Mouse (Mus musculus) neural tube, embryonic 11.5 days (tissue): ENCODE data around the gene Arhgef3. TPM values are rescaled to one million over a fixed set of nuclear protein-coding genes. Genes with fewer than 3 reads are reported as not detected.

Experiments used
- ATAC-seq: fragments of 200-750 bp; cut with Nextera tagmentation; 2 replicates; pipeline ENCODE4 v1.8.0; 2017; ENCODE audit warnings: moderate number of reproducible peaks, mild to moderate bottlenecking, moderate TSS enrichment, moderate library complexity; ENCODE audit not compliant: insufficient read depth, low FRiP score, low TSS enrichment
- DNase-seq: peaks from one replicate; pipeline ENCODE4 v3.0.0-alpha.2; 2015; ENCODE audit warnings: low spot score
- H3K27ac ChIP-seq: fragments of 300-500 bp; sonication (generic); 2 replicates; pipeline ENCODE4 v1.5.1; 2014; ENCODE audit warnings: low read depth, mild to moderate bottlenecking, low read length
- H3K27me3 ChIP-seq: fragments of 300-500 bp; sonication (generic); 2 replicates; pipeline ENCODE4 v1.6.1; 2014; ENCODE audit warnings: mild to moderate bottlenecking, low read length, mixed read lengths; ENCODE audit not compliant: control insufficient read depth, insufficient read depth
- H3K36me3 ChIP-seq: fragments of 300-500 bp; sonication (generic); 2 replicates; pipeline ENCODE4 v1.6.1; 2014; ENCODE audit warnings: mild to moderate bottlenecking, low read length, moderate library complexity, mixed read lengths; ENCODE audit not compliant: control insufficient read depth, insufficient read depth
- H3K4me1 ChIP-seq: fragments of 300-500 bp; sonication (generic); 2 replicates; pipeline ENCODE4 v1.6.1; 2014; ENCODE audit warnings: low read length, mixed read lengths; ENCODE audit not compliant: control insufficient read depth, insufficient read depth
- H3K4me2 ChIP-seq: fragments of 300-500 bp; sonication (generic); 2 replicates; pipeline ENCODE4 v1.6.1; 2014; ENCODE audit warnings: low read depth, mild to moderate bottlenecking, moderate library complexity
- H3K4me3 ChIP-seq: fragments of 300-500 bp; sonication (generic); 2 replicates; pipeline ENCODE4 v1.5.1; 2014; ENCODE audit warnings: low read depth, low read length
- H3K9ac ChIP-seq: fragments of 300-500 bp; sonication (generic); 2 replicates; pipeline ENCODE4 v1.6.1; 2014; ENCODE audit warnings: mild to moderate bottlenecking, low read length
- H3K9me3 ChIP-seq: fragments of 300-500 bp; sonication (generic); 2 replicates; pipeline ENCODE4 v1.6.1; 2016; ENCODE audit warnings: low read length; ENCODE audit not compliant: control insufficient read depth
- WGBS: fragments of 180-500 bp; shearing (Covaris S2); extraction: QIAGEN DNeasy Blood & Tissue Kit; methylation state at CpG from one replicate; pipeline ENCODE4 v1.1.7; 2014; 5-methylcytosine and 5-hydroxymethylcytosine counted together
- polyA plus RNA-seq: library from polyadenylated mRNA; unstranded; fragments of >200 nt; fragmentation: Nextera tagmentation; extraction: Ambion mirVana; gene quantifications from 2 replicates; pipeline ENCODE4 v1.2.1, GENCODE M21; 2014

Arhgef3 gene
- polyA plus RNA-seq, 1 experiment from 2014 or later, result 5.1 TPM

DNA sequence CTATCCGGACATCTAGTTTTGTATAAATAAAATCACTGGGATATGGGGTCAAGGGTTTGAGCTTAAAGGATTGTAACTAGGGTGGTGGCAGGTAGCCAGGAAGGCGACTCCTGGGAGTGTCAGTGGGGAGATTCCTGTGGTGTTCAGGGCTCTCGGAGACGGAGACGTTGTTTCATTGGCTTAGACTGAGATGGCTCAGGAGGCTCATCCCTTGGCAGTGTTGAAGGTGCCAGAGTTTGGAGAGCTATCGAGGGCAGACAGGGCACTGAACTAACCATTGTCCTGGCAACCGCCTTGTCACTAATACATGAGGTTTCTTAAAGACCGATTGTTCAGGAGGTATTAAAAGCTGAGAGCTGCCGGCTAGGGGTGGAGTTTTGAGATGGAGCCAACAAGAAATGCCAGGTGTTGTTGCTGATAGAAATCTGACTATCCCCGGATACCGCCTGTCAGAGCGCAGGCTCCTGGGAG lies 60.2 kb downstream of the Arhgef3 start:
- Histone ChIP-seq H3K9ac (no peak overlapping the region), H3K4me2 (no peak overlapping the region), H3K4me3 (no peak overlapping the region), H3K4me1 (no peaks in the 10 kb centered on the region), H3K36me3 (no peaks in the 10 kb centered on the region), H3K9me3 (no peaks in the 10 kb centered on the region), H3K27me3 (no peaks in the 10 kb centered on the region), H3K27ac (no peak overlapping the region)
- DNase-seq (no peak), ATAC-seq (no peak)
- WGBS, result 82% methylated on average over 12 of the region's 12 CpGs

DNA sequence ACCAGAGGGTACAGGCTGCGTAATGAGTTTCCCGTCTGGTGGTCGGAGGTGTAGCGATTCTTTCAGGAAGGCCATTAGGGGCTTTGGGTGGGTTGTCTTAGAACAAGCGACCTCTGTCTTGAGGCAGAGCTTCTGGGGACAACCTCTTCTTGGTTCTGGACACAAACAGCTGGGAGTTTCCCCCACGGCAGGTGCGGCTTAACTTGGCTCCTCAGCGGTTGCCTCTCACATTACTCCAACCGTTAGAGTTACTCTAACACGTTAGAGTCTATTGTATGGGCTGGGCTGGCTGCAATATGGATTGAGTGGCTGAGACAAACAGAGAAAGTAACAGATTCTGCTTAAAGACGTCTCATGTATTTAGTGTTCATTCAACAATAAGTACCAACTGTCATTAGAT lies 60.6 kb downstream of the Arhgef3 start:
- no peak for DNase-seq
- no peaks in the 10 kb centered on the region for H3K36me3 ChIP-seq
- no peak for ATAC-seq
- H3K27ac ChIP-seq, result no peak overlapping the region
- no peak overlapping the region for H3K4me3 ChIP-seq
- H3K9me3 ChIP-seq, result no peaks in the 10 kb centered on the region
- whole genome bisulfite sequencing, result 73% methylated on average over 11 of the region's 11 CpGs
- no peaks in the 10 kb centered on the region for H3K27me3 ChIP-seq
- no peak overlapping the region for H3K4me2 ChIP-seq
- H3K9ac ChIP-seq, result no peak overlapping the region
- no peaks in the 10 kb centered on the region for H3K4me1 ChIP-seq

DNA sequence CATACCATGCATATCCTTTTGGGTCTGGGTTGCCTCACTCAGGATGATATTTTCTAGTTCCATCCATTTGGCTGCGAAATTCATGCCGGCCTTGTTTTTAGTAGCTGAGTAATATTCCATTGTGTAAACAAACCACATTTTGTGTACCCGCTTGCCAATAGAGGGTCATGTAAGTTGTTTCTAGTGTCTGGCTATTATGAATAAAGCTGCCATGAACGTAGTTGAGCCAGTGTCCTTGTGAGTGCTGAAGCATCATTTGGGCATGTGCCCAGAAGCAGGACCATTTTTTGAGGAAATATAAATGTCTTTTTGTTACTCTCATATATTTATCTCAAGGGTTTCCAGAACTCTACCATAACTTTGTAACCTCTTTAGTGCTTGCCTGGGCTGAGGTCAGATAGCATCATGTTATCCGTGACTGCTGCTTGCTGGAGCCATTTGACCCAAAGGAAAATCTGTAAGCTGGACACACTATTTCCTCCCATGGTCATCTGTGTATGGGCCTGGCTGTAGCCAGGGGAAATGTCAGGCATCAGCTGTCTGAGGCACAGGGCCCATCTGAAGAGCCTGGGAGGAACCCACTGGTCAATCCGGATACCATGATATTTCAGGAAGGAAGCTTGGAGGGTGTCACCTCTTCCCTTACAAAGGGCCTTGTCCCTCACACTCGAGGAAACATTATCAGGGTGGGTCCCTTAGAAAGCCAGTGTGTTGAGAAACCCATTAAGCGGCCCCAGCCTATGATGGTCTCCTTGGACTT lies 63.3 kb downstream of the Arhgef3 start:
- Histone ChIP-seq H3K9ac (no peak overlapping the region), H3K4me2 (no peak overlapping the region), H3K4me1 (no peaks in the 10 kb centered on the region), H3K27me3 (no peaks in the 10 kb centered on the region), H3K27ac (no peak overlapping the region), H3K9me3 (no peaks in the 10 kb centered on the region), H3K4me3 (no peak overlapping the region), H3K36me3 (no peaks in the 10 kb centered on the region)
- 87% methylated on average over 8 of the region's 8 CpGs for WGBS
- DNase-seq (no peak), ATAC-seq (no peak)

DNA sequence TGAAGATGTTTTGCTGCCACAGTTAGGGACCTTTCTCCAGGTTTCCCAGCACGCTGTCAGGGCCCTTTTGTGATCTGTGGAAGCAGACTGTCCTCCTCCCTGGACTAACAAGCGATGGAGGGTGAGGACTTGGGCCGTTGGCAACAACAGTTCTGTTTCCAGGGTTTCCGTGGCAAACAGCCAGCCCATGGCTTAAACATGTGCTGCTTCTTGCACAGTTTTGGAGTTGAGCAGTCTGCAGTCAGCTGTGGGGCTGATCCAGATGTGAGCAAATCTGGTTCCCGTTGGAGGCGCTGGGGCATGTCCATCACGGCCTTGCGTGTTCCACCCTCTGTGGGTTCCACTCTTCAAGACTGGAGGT lies 63.8 kb downstream of the Arhgef3 start:
- H3K9ac ChIP-seq, result no peak overlapping the region
- DNase-seq, result no peak
- 84% methylated on average over 8 of the region's 8 CpGs for WGBS

DNA sequence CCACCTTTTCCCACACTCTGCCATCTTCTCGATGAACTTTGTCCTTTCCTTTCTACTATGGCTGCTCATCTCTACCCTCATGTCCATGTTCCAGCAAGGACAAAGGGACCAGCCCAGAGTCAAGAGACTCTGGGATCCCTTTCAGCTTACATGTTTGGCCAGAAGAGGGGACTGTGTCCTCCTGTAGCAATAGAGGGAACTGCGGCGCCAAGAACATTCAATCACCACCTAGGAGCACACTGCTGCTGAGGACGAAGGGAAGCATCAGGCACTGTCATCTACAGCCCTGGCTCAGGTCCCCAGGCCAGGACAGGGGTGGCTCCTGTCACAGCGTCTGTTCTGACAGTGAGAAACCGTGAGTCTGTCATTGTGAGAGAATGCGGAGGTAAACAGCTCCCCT lies 65.1 kb downstream of the Arhgef3 start:
- H3K4me2 ChIP-seq, result no peak overlapping the region
- no peak overlapping the region for H3K4me3 ChIP-seq
- H3K4me1 ChIP-seq, result no peaks in the 10 kb centered on the region
- ATAC-seq (no peak), DNase-seq (no peak)
- 88% methylated on average over 7 of the region's 7 CpGs for WGBS
- H3K27me3 ChIP-seq, result no peaks in the 10 kb centered on the region
- H3K9me3 ChIP-seq, result no peaks in the 10 kb centered on the region
- no peak overlapping the region for H3K27ac ChIP-seq
- no peaks in the 10 kb centered on the region for H3K36me3 ChIP-seq
- no peak overlapping the region for H3K9ac ChIP-seq

More for the DNA sequence above, 63.8 kb downstream of the Arhgef3 start:
- H3K27me3 ChIP-seq, result no peaks in the 10 kb centered on the region
- no peaks in the 10 kb centered on the region for H3K4me1 ChIP-seq
- H3K4me2 ChIP-seq, result no peak overlapping the region
- H3K9me3 ChIP-seq, result no peaks in the 10 kb centered on the region
- H3K4me3 ChIP-seq, result no peak overlapping the region
- no peak for ATAC-seq
- H3K36me3 ChIP-seq, result no peaks in the 10 kb centered on the region
- no peak overlapping the region for H3K27ac ChIP-seq

DNA sequence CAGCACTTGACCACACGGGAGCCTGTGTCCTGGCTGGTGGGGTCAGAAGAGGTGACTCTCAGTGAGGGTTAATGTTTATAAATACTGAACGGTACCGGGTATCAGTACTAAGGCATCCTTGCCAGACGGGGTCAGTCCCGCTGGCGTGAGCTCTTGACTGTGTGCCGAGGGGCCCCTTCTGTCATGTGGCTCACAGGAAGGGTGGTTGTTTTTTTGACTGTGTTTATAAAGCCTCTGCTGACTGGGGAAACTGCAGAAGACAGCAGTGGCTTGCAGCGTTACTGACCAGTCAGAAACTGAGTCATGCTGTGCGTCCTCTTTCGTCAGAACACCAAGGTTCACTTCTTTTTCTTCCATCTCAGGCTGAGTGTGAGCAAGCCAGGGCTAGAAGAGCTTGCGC lies 67.4 kb downstream of the Arhgef3 start:
- no peak for ATAC-seq

DNA sequence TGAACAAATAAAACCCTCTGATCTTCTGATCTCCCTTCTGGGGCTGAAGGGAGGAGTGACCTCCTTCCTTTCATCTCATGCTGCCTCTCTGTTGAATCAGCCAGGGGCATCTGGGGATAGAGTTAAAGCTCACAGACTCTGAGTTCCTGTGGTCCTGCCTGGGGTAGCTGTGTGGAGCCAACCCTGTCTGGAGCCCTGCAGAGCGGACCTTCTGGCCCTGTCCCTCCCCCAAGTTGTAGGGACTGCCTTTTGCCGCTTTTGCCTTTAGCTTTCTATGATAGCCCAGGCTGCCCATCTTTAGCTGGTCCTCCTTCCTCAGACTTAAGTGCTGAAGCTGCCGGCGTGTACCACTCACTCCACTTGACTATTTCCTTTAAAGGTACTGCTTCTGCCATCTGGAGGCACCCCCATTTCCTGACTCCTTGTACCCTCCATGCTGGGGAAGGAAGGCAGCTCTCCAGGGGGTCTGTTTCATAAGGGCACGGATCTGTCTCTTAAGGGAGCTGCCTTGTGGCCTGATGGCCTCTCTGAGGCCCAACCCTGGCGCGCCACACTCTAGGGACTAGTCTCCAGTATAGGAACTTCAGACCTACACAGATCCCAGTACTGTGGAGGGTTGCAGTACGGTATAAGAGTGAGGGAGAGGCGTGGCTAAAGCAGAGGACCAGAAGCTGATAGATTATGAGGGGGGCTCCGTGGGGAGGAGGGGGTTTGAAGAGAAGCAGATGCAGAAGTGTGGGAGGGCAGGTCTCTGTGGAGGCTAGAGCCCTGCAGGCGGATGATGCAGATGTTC lies 68.1 kb downstream of the Arhgef3 start:
- ATAC-seq, result no peak
- H3K9me3 ChIP-seq, result no peaks in the 10 kb centered on the region
- H3K36me3 ChIP-seq, result no peaks in the 10 kb centered on the region
- no peaks in the 10 kb centered on the region for H3K4me1 ChIP-seq
- no peak overlapping the region for H3K27ac ChIP-seq
- no peak overlapping the region for H3K4me3 ChIP-seq
- WGBS, result 64% methylated on average over 11 of the region's 11 CpGs
- no peak overlapping the region for H3K4me2 ChIP-seq
- DNase-seq, result no peak
- H3K9ac ChIP-seq, result no peak overlapping the region
- no peaks in the 10 kb centered on the region for H3K27me3 ChIP-seq

More for the DNA sequence above, 67.4 kb downstream of the Arhgef3 start:
- DNase-seq, result no peak
- H3K36me3 ChIP-seq, result no peaks in the 10 kb centered on the region
- no peaks in the 10 kb centered on the region for H3K9me3 ChIP-seq
- no peak overlapping the region for H3K4me2 ChIP-seq
- no peaks in the 10 kb centered on the region for H3K4me1 ChIP-seq
- WGBS, result 64% methylated on average over 11 of the region's 11 CpGs
- H3K4me3 ChIP-seq, result no peak overlapping the region
- no peaks in the 10 kb centered on the region for H3K27me3 ChIP-seq
- no peak overlapping the region for H3K27ac ChIP-seq
- no peak overlapping the region for H3K9ac ChIP-seq

DNA sequence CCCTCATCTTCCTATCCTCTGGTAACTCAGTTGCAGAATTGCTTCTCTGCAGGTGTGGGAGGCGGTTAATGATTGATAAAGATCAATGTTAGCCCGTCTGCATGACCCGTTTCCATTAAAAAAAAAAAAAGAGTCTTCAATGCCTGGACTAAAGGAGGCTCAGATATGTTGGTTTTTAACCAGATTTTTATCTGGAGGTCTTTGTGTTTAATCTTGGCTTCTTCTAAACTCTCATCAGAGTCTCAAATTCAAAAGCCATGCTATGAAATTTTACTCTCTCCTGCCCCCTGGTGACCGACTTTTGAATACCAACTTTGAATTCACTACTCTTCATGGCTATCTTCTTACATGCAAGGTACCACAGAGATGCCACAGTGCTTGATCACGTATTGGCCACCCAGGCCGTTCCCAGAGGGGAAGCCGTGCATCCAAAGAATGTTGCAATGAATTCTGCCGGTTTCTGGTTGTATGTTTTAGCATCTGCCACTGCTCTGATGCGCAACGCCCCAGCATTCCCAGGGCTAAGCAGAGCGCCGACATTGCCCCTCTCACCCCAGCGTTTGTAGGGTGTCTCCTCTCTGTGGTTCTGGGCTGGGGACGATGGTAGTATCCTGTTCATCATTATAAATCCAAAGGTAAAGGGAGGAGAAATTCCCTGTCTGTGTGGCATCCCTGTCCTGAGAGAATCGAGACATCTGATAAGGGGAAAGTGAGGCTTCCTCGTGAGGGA lies 69.0 kb downstream of the Arhgef3 start:
- peak; percentile 63 for DNase-seq
- Histone ChIP-seq H3K36me3 (no peaks in the 10 kb centered on the region), H3K4me2 (no peak overlapping the region), H3K4me1 (no peaks in the 10 kb centered on the region), H3K9ac (no peak overlapping the region), H3K4me3 (no peak overlapping the region), H3K27ac (no peak overlapping the region), H3K27me3 (no peaks in the 10 kb centered on the region), H3K9me3 (no peaks in the 10 kb centered on the region)
- ATAC-seq, result no peak
- WGBS, result 66% methylated on average over 16 of the region's 16 CpGs
